Mouse (Mus musculus) midbrain, postnatal 0 days (tissue): Measurements from ENCODE around the gene Ciz1. TPM values are rescaled to one million over a fixed set of nuclear protein-coding genes. Genes with fewer than 3 reads are reported as not detected.

Experiments
- ATAC-seq: fragments of 200-750 bp; cut with Nextera tagmentation; 2 replicates; pipeline ENCODE4 v1.8.0; 2017; ENCODE audit warnings: moderate number of reproducible peaks, mild to moderate bottlenecking, moderate TSS enrichment, moderate library complexity; ENCODE audit not compliant: low FRiP score
- DNase-seq: peaks from one replicate; pipeline ENCODE4 v3.0.0-alpha.2; 2015; ENCODE audit warnings: low spot score
- H3K27ac ChIP-seq: fragments of 300-500 bp; sonication (generic); 2 replicates; pipeline ENCODE4 v1.5.1; 2014; ENCODE audit warnings: low read depth, mild to moderate bottlenecking, low read length, mixed read lengths
- H3K27me3 ChIP-seq: fragments of 300-500 bp; sonication (generic); 2 replicates; pipeline ENCODE4 v1.6.1; 2014; ENCODE audit warnings: low read length, control low read depth, mixed read lengths; ENCODE audit not compliant: insufficient read depth
- H3K36me3 ChIP-seq: fragments of 300-500 bp; sonication (generic); 2 replicates; pipeline ENCODE4 v1.6.1; 2014; ENCODE audit warnings: low read length, control low read depth, mixed read lengths; ENCODE audit not compliant: insufficient read depth
- H3K4me1 ChIP-seq: fragments of 300-500 bp; sonication (generic); 2 replicates; pipeline ENCODE4 v1.6.1; 2014; ENCODE audit warnings: mild to moderate bottlenecking, control low read depth, antibody characterized with exemption, low read length, mixed read lengths; ENCODE audit not compliant: insufficient read depth
- H3K4me2 ChIP-seq: fragments of 300-500 bp; sonication (generic); 2 replicates; pipeline ENCODE4 v1.6.1; 2014; ENCODE audit warnings: low read depth, mild to moderate bottlenecking, low read length, mixed read lengths; ENCODE audit not compliant: poor library complexity, severe bottlenecking
- H3K4me3 ChIP-seq: fragments of 300-500 bp; sonication (generic); 2 replicates; pipeline ENCODE4 v1.5.1; 2014; ENCODE audit warnings: low read depth, mild to moderate bottlenecking, low read length, moderate library complexity
- H3K9ac ChIP-seq: fragments of 300-500 bp; sonication (generic); replicated peaks from 2 replicates; pipeline ENCODE4 v1.6.1; 2014; ENCODE audit warnings: mild to moderate bottlenecking, low read length, moderate library complexity, mixed read lengths; ENCODE audit not compliant: poor library complexity, severe bottlenecking
- H3K9me3 ChIP-seq: fragments of 300-500 bp; sonication (generic); 2 replicates; pipeline ENCODE4 v1.6.1; 2016; ENCODE audit warnings: low read length, control low read depth
- CTCF ChIP-seq: IDR thresholded peaks from 2 replicates; pipeline ENCODE4 v1.5.1; 2016; ENCODE audit warnings: antibody characterized with exemption, mild to moderate bottlenecking
- WGBS: fragments of 180-500 bp; shearing (Covaris S2); extraction: QIAGEN DNeasy Blood & Tissue Kit; methylation state at CpG from one replicate; pipeline ENCODE4 v1.1.7; 2014; 5-methylcytosine and 5-hydroxymethylcytosine counted together
- polyA plus RNA-seq: library from polyadenylated mRNA; unstranded; fragments of >200 nt; fragmentation: Nextera tagmentation; extraction: Ambion mirVana; gene quantifications from 2 replicates; pipeline ENCODE4 v1.2.1, GENCODE M21; 2015
- total RNA-seq: library from RNA; depleted of rRNA; stranded (reverse); fragments of >200 nt; gene quantifications from 2 replicates; pipeline ENCODE4 v1.2.3, GENCODE M21; 2014

Gene Ciz1
- total and polyA plus RNA-seq, 2 experiments from 2014 or later: 47.3 to 81.8 TPM

GRCm38 (mm10) chr2:32318709-32319585 is 33.2 kb upstream of the Ciz1 start:
- no peak overlapping the region for H3K4me3 ChIP-seq

GRCm38 (mm10) chr2:32319586-32320580 is 32.2 kb upstream of the Ciz1 start:
- TF ChIP-seq CTCF: no peak
- H3K9ac ChIP-seq: no peak overlapping the region
- peaks cover 33% of the 10 kb centered on the region for H3K36me3 ChIP-seq
- H3K27me3 ChIP-seq: no peaks in the 10 kb centered on the region
- 57% methylated on average over 9 of the region's 9 CpGs for WGBS
- ATAC-seq (no peak), DNase-seq (no peak)
- H3K4me3 ChIP-seq: no peak overlapping the region
- no peaks in the 10 kb centered on the region for H3K9me3 ChIP-seq
- no peak overlapping the region for H3K4me2 ChIP-seq
- peaks cover 13% of the 10 kb centered on the region for H3K4me1 ChIP-seq
- H3K27ac ChIP-seq: no peak overlapping the region

More at GRCm38 (mm10) chr2:32318709-32319585, 33.2 kb upstream of the Ciz1 start:
- Histone ChIP-seq H3K27me3 (no peaks in the 10 kb centered on the region), H3K4me2 (no peak overlapping the region), H3K36me3 (peaks cover 36% of the 10 kb centered on the region), H3K9ac (no peak overlapping the region), H3K27ac (no peak overlapping the region), H3K4me1 (peaks cover 13% of the 10 kb centered on the region), H3K9me3 (no peaks in the 10 kb centered on the region)
- no peak for TF ChIP-seq CTCF
- WGBS: 80% methylated on average over 14 of the region's 14 CpGs
- ATAC-seq (no peak), DNase-seq (no peak)

GRCm38 (mm10) chr2:32320721-32321120 is 31.4 kb upstream of the Ciz1 start:
- Histone ChIP-seq H3K4me2 (no peak overlapping the region), H3K9me3 (no peaks in the 10 kb centered on the region), H3K27me3 (no peaks in the 10 kb centered on the region), H3K4me3 (no peak overlapping the region), H3K27ac (no peak overlapping the region), H3K9ac (no peak overlapping the region), H3K4me1 (peaks cover 13% of the 10 kb centered on the region), H3K36me3 (peaks cover 32% of the 10 kb centered on the region)
- ATAC-seq: no peak
- TF ChIP-seq CTCF: no peak
- 72% methylated on average over 11 of the region's 11 CpGs for WGBS
- no peak for DNase-seq

GRCm38 (mm10) chr2:32321591-32322298 is 30.4 kb upstream of the Ciz1 start:
- 0 out of 2 replicates have a peak overlapping the region, but pooled peaks have one; percentile 19 for H3K9ac ChIP-seq
- WGBS: 76% methylated on average over 9 of the region's 9 CpGs

More at GRCm38 (mm10) chr2:32321591-32322298, 30.4 kb upstream of the Ciz1 start:
- H3K27me3 ChIP-seq: no peaks in the 10 kb centered on the region
- H3K4me3 ChIP-seq: no peak overlapping the region
- H3K36me3 ChIP-seq: peaks cover 33% of the 10 kb centered on the region
- no peak for TF ChIP-seq CTCF
- peak overlapping the region; percentile 79 for H3K27ac ChIP-seq
- H3K4me1 ChIP-seq: peaks cover 13% of the 10 kb centered on the region
- ATAC-seq (no peak), DNase-seq (no peak)
- H3K9me3 ChIP-seq: no peaks in the 10 kb centered on the region
- no peak overlapping the region for H3K4me2 ChIP-seq
